Mouse (Mus musculus) thymus, adult 2 months (tissue): ENCODE data around the gene Akt1s1. TPM values are rescaled to one million over a fixed set of nuclear protein-coding genes. Genes with fewer than 3 reads are reported as not detected.

Source experiments
- DNase-seq: peaks from one replicate; pipeline ENCODE4 v3.0.0; 2021
- H3K27ac ChIP-seq: fragments of 200-500 bp; 2 replicates; pipeline ENCODE4 v1.5.1; 2012; ENCODE audit warnings: low read length, control low read depth; ENCODE audit not compliant: control insufficient read depth, insufficient read depth
- H3K27me3 ChIP-seq: fragments of 200-500 bp; 2 replicates; pipeline ENCODE4 v1.6.1; 2012; ENCODE audit warnings: mild to moderate bottlenecking, low read length, moderate library complexity, mixed read lengths; ENCODE audit not compliant: control insufficient read depth, insufficient read depth
- H3K36me3 ChIP-seq: fragments of 200-500 bp; 2 replicates; pipeline ENCODE4 v1.6.1; 2012; ENCODE audit warnings: mild to moderate bottlenecking, low read length, moderate library complexity; ENCODE audit not compliant: control insufficient read depth, insufficient read depth
- H3K4me1 ChIP-seq: fragments of 200-500 bp; replicated peaks from 2 replicates; pipeline ENCODE4 v1.6.1; 2012; ENCODE audit warnings: low read length; ENCODE audit not compliant: control insufficient read depth, insufficient read depth
- H3K4me3 ChIP-seq: fragments of 200-500 bp; 2 replicates; pipeline ENCODE4 v1.5.1; 2012; ENCODE audit warnings: mild to moderate bottlenecking, low read length, control low read depth, moderate library complexity; ENCODE audit not compliant: control insufficient read depth, insufficient read depth
- CTCF ChIP-seq: fragments of 200-500 bp; IDR thresholded peaks from 2 replicates; pipeline ENCODE4 v1.5.1; 2012; ENCODE audit warnings: mild to moderate bottlenecking, control low read depth, low read length, moderate library complexity, borderline replicate concordance; ENCODE audit not compliant: control insufficient read depth, poor library complexity, insufficient read depth; ENCODE audit errors: extremely low read depth
- POLR2A ChIP-seq: fragments of 200-500 bp; IDR thresholded peaks from 2 replicates; pipeline ENCODE4 v1.6.1; 2012; ENCODE audit warnings: mild to moderate bottlenecking, low read length, control low read depth, moderate library complexity; ENCODE audit not compliant: control insufficient read depth, poor library complexity, insufficient read depth; ENCODE audit errors: extremely low read depth
- WGBS: fragments of 180-500 bp; shearing (Covaris S2); methylation state at CpG from one replicate; pipeline ENCODE4 v1.1.7; 2018; 5-methylcytosine and 5-hydroxymethylcytosine counted together
- polyA plus RNA-seq: library from polyadenylated mRNA; depleted of rRNA; stranded (reverse); fragments of >200 nt; gene quantifications from 2 replicates; pipeline ENCODE4 v1.2.3, GENCODE M21; 2012; rRNA removed

The Akt1s1 gene
- polyA plus RNA-seq, 1 experiment, result 91.4 TPM

DNA sequence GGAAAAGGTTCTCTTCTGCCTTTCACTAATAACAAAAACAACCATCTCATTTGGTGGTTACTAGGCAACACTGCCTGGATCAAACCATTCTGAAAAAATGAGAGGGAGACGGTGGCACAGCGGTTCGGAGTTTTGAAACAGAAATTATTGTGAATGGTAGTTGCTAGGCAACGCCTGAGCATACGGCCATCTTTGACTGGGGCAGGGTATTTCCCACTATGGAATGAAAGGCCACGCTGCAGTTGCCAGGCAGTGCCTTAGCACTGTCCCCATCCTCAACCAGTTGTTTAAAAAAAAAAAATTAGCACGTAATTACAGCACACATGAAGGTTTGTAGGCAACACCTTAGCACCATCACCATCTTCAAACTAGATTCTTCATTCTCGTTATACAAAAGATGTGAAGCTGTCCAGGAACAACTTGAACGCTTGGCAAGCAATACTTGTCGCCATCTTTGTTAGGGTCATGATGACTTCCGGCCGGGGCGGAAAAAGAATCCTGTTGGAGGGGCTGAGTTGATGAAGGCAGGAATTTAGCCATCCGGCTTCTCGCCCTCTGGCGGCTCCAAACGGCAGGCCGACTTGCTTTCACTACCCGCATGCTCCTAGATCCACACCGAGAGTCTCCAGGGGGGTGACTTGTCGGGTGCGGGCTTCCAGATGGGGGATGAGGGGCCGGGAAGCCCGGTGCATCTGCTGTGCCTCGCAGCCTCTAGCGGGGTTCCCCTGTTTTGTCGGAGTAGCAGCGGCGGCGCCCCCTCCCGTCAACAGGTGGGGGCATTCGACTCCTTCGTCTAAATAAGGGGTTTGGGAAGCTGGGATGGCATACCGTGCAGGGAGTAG lies 47.0 kb downstream of the Akt1s1 start, which contains the start of gene Fuz:
Fuz (plus strand) TSS at position 487 of the 842 bp plus-strand sequence.
- TF ChIP-seq CTCF (peak; percentile 86), POLR2A (0 out of 2 replicates have a peak, but pooled peaks have one; percentile 37)
- WGBS, result under 1% methylated on average over 34 of the region's 34 CpGs
- peaks cover 26% of the 10 kb centered on the region for H3K4me1 ChIP-seq
- no peaks in the 10 kb centered on the region for H3K36me3 ChIP-seq
- H3K27me3 ChIP-seq, result no peaks in the 10 kb centered on the region
- H3K27ac ChIP-seq, result peak within 1 kb of the TSS; percentile 57
- peak; percentile 83 for DNase-seq
- peak within 1 kb of the TSS; percentile 97 for H3K4me3 ChIP-seq

DNA sequence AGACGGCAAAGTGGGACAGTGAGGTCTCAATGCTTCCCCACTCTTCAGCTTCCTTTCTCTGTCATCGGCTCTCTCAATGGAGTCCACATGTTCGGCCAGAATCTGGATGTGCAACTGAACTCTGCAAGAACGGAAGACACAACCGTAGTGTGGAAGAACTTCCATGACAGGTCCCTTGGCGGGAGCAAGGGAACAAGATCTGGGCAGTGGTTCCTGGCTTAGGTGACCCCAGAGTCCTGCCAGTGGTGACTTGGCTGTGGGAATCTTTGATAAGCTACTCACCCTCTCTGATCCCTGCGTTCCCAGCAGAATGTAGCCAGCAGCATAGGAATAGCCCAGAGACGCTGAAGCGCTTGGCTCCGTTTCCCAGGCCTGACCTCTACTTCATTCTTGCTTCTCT lies 47.7 kb downstream of the Akt1s1 start:
- WGBS, result 38% methylated on average over 10 of the region's 10 CpGs
- Histone ChIP-seq H3K4me3 (peak overlapping the region; percentile 97), H3K27me3 (no peaks in the 10 kb centered on the region), H3K36me3 (no peaks in the 10 kb centered on the region), H3K4me1 (peaks cover 23% of the 10 kb centered on the region), H3K27ac (peak overlapping the region; percentile 57; the same call in 1 of the 2 replicates)
- DNase-seq, result no peak
- TF ChIP-seq POLR2A, result no peak
- no peak for TF ChIP-seq CTCF

DNA sequence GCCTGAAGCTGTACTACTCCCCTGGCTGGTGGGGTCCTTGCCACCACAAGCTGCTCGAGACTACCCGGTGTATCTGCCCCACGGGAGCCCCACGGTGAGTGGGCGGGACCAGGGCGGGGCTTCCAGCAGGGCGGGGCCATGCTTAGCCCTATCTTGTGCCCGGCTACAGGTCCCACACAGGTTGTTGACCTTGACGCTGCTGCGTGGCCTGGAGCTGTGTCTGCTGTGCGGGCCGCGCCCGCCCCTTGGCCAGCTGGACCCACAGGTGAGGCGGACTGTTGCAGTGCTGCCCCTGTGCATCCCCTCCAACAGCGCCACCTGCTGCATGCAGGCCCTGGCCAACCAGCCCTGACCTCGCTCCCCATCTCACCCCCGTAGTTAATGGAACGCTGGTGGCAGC lies 49.8 kb downstream of the Akt1s1 start:
- Histone ChIP-seq H3K36me3 (peaks cover 3% of the 10 kb centered on the region; the same call in 1 of the 2 replicates), H3K4me1 (peaks cover 26% of the 10 kb centered on the region), H3K4me3 (no peak overlapping the region), H3K27me3 (no peaks in the 10 kb centered on the region), H3K27ac (no peak overlapping the region)
- WGBS, result 76% methylated on average over 19 of the region's 19 CpGs
- no peak for DNase-seq
- no peak for TF ChIP-seq CTCF
- TF ChIP-seq POLR2A, result no peak

DNA sequence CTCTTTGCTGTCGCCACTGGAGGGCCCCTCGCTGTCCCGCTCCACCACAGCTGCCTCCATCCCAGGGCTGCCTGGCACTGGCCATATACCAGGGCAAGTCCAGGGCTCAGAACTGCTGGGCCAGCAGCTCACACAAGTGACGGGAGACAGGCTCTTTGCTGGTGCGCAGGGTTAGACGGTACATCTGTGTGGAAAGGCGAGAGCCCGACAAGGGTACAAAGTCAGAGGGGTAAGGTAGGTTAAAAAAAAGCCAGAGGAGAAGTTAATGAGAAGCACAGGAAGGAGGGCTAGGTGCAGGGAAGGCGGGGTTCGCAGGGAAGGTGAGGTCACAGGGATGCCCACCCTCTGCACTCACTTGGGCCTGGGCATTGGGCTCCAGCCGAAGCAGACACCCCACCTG lies 51.8 kb downstream of the Akt1s1 start:
- Histone ChIP-seq H3K4me3 (no peak overlapping the region), H3K36me3 (peaks cover 10% of the 10 kb centered on the region; the same call in 1 of the 2 replicates), H3K4me1 (peaks cover 24% of the 10 kb centered on the region), H3K27ac (no peak overlapping the region; the same call in 1 of the 2 replicates), H3K27me3 (no peaks in the 10 kb centered on the region)
- TF ChIP-seq CTCF (no peak), POLR2A (no peak)
- WGBS, result 99% methylated on average over 11 of the region's 11 CpGs
- DNase-seq, result no peak

DNA sequence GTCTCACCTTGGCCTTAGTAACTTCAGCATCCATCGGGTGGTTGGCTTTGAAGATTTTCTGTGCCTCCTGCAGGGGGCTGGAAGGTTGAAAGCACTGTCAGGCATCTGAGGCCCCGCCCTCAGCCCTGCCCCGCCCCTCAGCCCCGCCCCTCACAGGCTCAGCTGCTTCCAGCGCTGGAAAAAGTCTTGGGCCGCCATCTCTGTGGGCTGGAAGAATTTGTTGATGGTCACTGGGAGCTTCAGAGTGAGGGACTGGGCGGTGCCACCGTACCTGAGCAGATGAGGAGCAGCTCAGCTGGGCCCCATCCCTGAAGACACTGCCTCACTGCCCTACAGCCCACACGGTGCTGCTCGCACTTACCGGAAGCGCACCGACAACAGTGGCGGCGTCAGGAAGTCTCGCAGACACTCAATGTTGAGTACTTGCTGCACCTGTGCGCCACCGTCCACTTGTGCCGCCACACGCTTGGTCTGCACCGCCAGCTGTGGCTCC lies 52.5 kb downstream of the Akt1s1 start:
- H3K27me3 ChIP-seq, result no peaks in the 10 kb centered on the region
- H3K4me3 ChIP-seq, result peak overlapping the region; percentile 58
- WGBS, result 23% methylated on average over 21 of the region's 21 CpGs
- peaks cover 22% of the 10 kb centered on the region for H3K4me1 ChIP-seq
- H3K27ac ChIP-seq, result peak overlapping the region; percentile 68
- TF ChIP-seq CTCF (peak; percentile 31; the same call in 1 of the 2 replicates), POLR2A (peak; percentile 54; the same call in 1 of the 2 replicates)
- peak; percentile 65 for DNase-seq
- H3K36me3 ChIP-seq, result peaks cover 15% of the 10 kb centered on the region; the same call in 1 of the 2 replicates

Other genes with a start within 250 kb of the Akt1s1 start
- 1.9 and 3.7 TPM in 2 replicates for gene Myh14, start 178.1 kb upstream of the Akt1s1 start, polyA plus RNA-seq
- gene Izumo2, start 140.2 kb upstream of the Akt1s1 start, polyA plus RNA-seq, result not detected in 2 replicates
- gene Vrk3, start 100.6 kb upstream of the Akt1s1 start, polyA plus RNA-seq, result 105 and 111 TPM in 2 replicates
- gene Zfp473, start 97.9 kb upstream of the Akt1s1 start, polyA plus RNA-seq, result 1.1 TPM in 2 replicates
- 189 and 223 TPM in 2 replicates for gene Nup62, start 32.9 kb upstream of the Akt1s1 start, polyA plus RNA-seq
- gene Il4i1, start 32.6 kb upstream of the Akt1s1 start, polyA plus RNA-seq, result 71.7 and 74.4 TPM in 2 replicates
- gene Atf5, start 32.3 kb upstream of the Akt1s1 start, polyA plus RNA-seq, result 76.5 and 102 TPM in 2 replicates
- gene Tbc1d17, start 88 bp downstream of the Akt1s1 start, polyA plus RNA-seq, result 138 and 151 TPM in 2 replicates
- 110 and 135 TPM in 2 replicates for gene Pnkp, start 8.1 kb downstream of the Akt1s1 start, polyA plus RNA-seq
- gene Ptov1, start 20.8 kb downstream of the Akt1s1 start, polyA plus RNA-seq, result 316 and 338 TPM in 2 replicates
- gene Med25, start 43.7 kb downstream of the Akt1s1 start, polyA plus RNA-seq, result 220 and 266 TPM in 2 replicates
- 60.9 and 73.3 TPM in 2 replicates for gene Fuz, start 47.1 kb downstream of the Akt1s1 start, polyA plus RNA-seq
- gene Ap2a1, start 80.5 kb downstream of the Akt1s1 start, polyA plus RNA-seq, result 133 and 147 TPM in 2 replicates
- gene Tsks, start 94.2 kb downstream of the Akt1s1 start, polyA plus RNA-seq, result 0.29 and 1.0 TPM in 2 replicates
- gene Cpt1c, start 125.9 kb downstream of the Akt1s1 start, polyA plus RNA-seq, result 4.4 and 6.8 TPM in 2 replicates
- 242 and 260 TPM in 2 replicates for gene Prmt1, start 137.6 kb downstream of the Akt1s1 start, polyA plus RNA-seq
- 227 and 277 TPM in 2 replicates for gene Irf3, start 148.7 kb downstream of the Akt1s1 start, polyA plus RNA-seq
- gene Bcl2l12, start 149.7 kb downstream of the Akt1s1 start, polyA plus RNA-seq, result 85.6 and 87.4 TPM in 2 replicates
- 118 and 131 TPM in 2 replicates for gene Scaf1, start 167.4 kb downstream of the Akt1s1 start, polyA plus RNA-seq
- gene Rras, start 169.0 kb downstream of the Akt1s1 start, polyA plus RNA-seq, result 41.7 and 62.3 TPM in 2 replicates
- gene Prr12, start 203.9 kb downstream of the Akt1s1 start, polyA plus RNA-seq, result 32.7 and 43.5 TPM in 2 replicates
- 159 and 165 TPM in 2 replicates for gene Nosip, start 213.4 kb downstream of the Akt1s1 start, polyA plus RNA-seq
- 32.4 and 40.5 TPM in 2 replicates for gene Prrg2, start 213.7 kb downstream of the Akt1s1 start, polyA plus RNA-seq
- gene Rcn3, start 243.2 kb downstream of the Akt1s1 start, polyA plus RNA-seq, result 22.2 and 34.9 TPM in 2 replicates